Mouse (Mus musculus) hindbrain, postnatal 0 days (tissue): Measurements from ENCODE around the gene Olfr332. TPM values are rescaled to one million over a fixed set of nuclear protein-coding genes. Genes with fewer than 3 reads are reported as not detected.

Source experiments
- ATAC-seq: fragments of 200-750 bp; cut with Nextera tagmentation; 2 replicates; pipeline ENCODE4 v1.8.0; 2017; ENCODE audit warnings: mild to moderate bottlenecking, moderate TSS enrichment, moderate library complexity
- DNase-seq: peaks from one replicate; pipeline ENCODE4 v3.0.0-alpha.2; 2015; ENCODE audit warnings: low spot score
- H3K27ac ChIP-seq: fragments of 300-500 bp; sonication (generic); 2 replicates; pipeline ENCODE4 v1.5.1; 2014; ENCODE audit warnings: mild to moderate bottlenecking
- H3K27me3 ChIP-seq: fragments of 300-500 bp; sonication (generic); 2 replicates; pipeline ENCODE4 v1.6.1; 2014; ENCODE audit warnings: low read length, mixed read lengths; ENCODE audit not compliant: insufficient read depth
- H3K36me3 ChIP-seq: fragments of 300-500 bp; sonication (generic); 2 replicates; pipeline ENCODE4 v1.6.1; 2014; ENCODE audit warnings: low read length, mixed read lengths; ENCODE audit not compliant: insufficient read depth
- H3K4me1 ChIP-seq: fragments of 300-500 bp; sonication (generic); 2 replicates; pipeline ENCODE4 v1.6.1; 2014; ENCODE audit warnings: antibody characterized with exemption, low read length, mixed read lengths; ENCODE audit not compliant: insufficient read depth
- H3K4me2 ChIP-seq: fragments of 300-500 bp; sonication (generic); 2 replicates; pipeline ENCODE4 v1.6.1; 2014; ENCODE audit warnings: low read depth, mild to moderate bottlenecking, low read length, moderate library complexity, mixed read lengths
- H3K4me3 ChIP-seq: fragments of 300-500 bp; sonication (generic); 2 replicates; pipeline ENCODE4 v1.5.1; 2014; ENCODE audit warnings: low read length
- H3K9ac ChIP-seq: fragments of 300-500 bp; sonication (generic); replicated peaks from 2 replicates; pipeline ENCODE4 v1.6.1; 2014; ENCODE audit warnings: mild to moderate bottlenecking, low read length, moderate library complexity, mixed read lengths
- H3K9me3 ChIP-seq: fragments of 300-500 bp; sonication (generic); 2 replicates; pipeline ENCODE4 v1.6.1; 2016; ENCODE audit warnings: low read length, mixed read lengths
- CTCF ChIP-seq: IDR thresholded peaks from 2 replicates; pipeline ENCODE4 v1.5.1; 2016; ENCODE audit warnings: antibody characterized with exemption, control low read depth, low read depth
- WGBS: fragments of 180-500 bp; shearing (Covaris S2); extraction: QIAGEN DNeasy Blood & Tissue Kit; methylation state at CpG from one replicate; pipeline ENCODE4 v1.1.7; 2014; 5-methylcytosine and 5-hydroxymethylcytosine counted together
- polyA plus RNA-seq: library from polyadenylated mRNA; unstranded; fragments of >200 nt; fragmentation: Nextera tagmentation; extraction: Ambion mirVana; gene quantifications from 2 replicates; pipeline ENCODE4 v1.2.1, GENCODE M21; 2015
- total RNA-seq: library from RNA; depleted of rRNA; stranded (reverse); fragments of >200 nt; gene quantifications from 2 replicates; pipeline ENCODE4 v1.2.3, GENCODE M21; 2014; rRNA removed

Gene Olfr332
- total and polyA plus RNA-seq, 2 experiments from 2014 or later, result not detected

GRCm38 (mm10) chr11:58498761-58499160 lies 6.4 kb upstream of the Olfr332 start:
- Histone ChIP-seq H3K27ac (no peak overlapping the region), H3K9me3 (no peaks in the 10 kb centered on the region; the same call in 1 of the 2 replicates), H3K4me1 (no peaks in the 10 kb centered on the region), H3K9ac (no peak overlapping the region), H3K36me3 (no peaks in the 10 kb centered on the region), H3K27me3 (no peaks in the 10 kb centered on the region), H3K4me2 (no peak overlapping the region), H3K4me3 (no peak overlapping the region)
- DNase-seq, result no peak
- no peak for TF ChIP-seq CTCF
- WGBS, result 78% methylated on average over 9 of the region's 9 CpGs
- no peak for ATAC-seq

- H3K27me3 ChIP-seq, result no peaks in the 10 kb centered on the region
- DNase-seq (no peak), ATAC-seq (no peak)
- no peaks in the 10 kb centered on the region for H3K36me3 ChIP-seq
- H3K4me1 ChIP-seq, result no peaks in the 10 kb centered on the region
- no peak within 1 kb of the TSS for H3K27ac ChIP-seq
- no peak within 1 kb of the TSS for H3K9ac ChIP-seq
- no peak within 1 kb of the TSS for H3K4me2 ChIP-seq
- no peak within 1 kb of the TSS for H3K4me3 ChIP-seq
- H3K9me3 ChIP-seq, result no peaks in the 10 kb centered on the region
- no peak for TF ChIP-seq CTCF
Measured at GRCm38 (mm10) chr11:58462170-58462569, 30.2 kb downstream of the Olfr332 start, which contains the start of gene Olfr30. Gene Olfr30 (minus strand): TSS chr11:58462270.

GRCm38 (mm10) chr11:58453592-58453991 lies 38.8 kb downstream of the Olfr332 start:
- DNase-seq, result no peak
- H3K27ac ChIP-seq, result no peak overlapping the region
- no peak overlapping the region for H3K4me2 ChIP-seq
- H3K27me3 ChIP-seq, result no peaks in the 10 kb centered on the region
- no peak overlapping the region for H3K4me3 ChIP-seq
- no peak overlapping the region for H3K9ac ChIP-seq
- H3K9me3 ChIP-seq, result no peaks in the 10 kb centered on the region; the same call in 1 of the 2 replicates
- WGBS, result 71% methylated on average over 4 of the region's 4 CpGs
- no peak for TF ChIP-seq CTCF
- H3K36me3 ChIP-seq, result no peaks in the 10 kb centered on the region
- no peak for ATAC-seq
- no peaks in the 10 kb centered on the region for H3K4me1 ChIP-seq

- Histone ChIP-seq H3K4me3 (no peak within 1 kb of the TSS), H3K4me1 (no peaks in the 10 kb centered on the region), H3K27ac (no peak within 1 kb of the TSS), H3K27me3 (no peaks in the 10 kb centered on the region), H3K9me3 (no peaks in the 10 kb centered on the region; the same call in 1 of the 2 replicates), H3K36me3 (no peaks in the 10 kb centered on the region), H3K9ac (no peak within 1 kb of the TSS), H3K4me2 (no peak within 1 kb of the TSS)
- no peak for TF ChIP-seq CTCF
- ATAC-seq, result no peak
- no peak for DNase-seq
- WGBS, result 95% methylated on average over 9 of the region's 9 CpGs
Measured at GRCm38 (mm10) chr11:58452759-58453158, 39.6 kb downstream of the Olfr332 start, which contains the start of gene Lypd9. Gene Lypd9 (minus strand): TSS chr11:58452923.

Other genes starting within 250 kb of the Olfr332 start
- gene 4930438A08Rik, start 217.8 kb downstream of the Olfr332 start, total RNA-seq, result not detected in 2 replicates
- not detected in 2 replicates for gene 4930438A08Rik, start 217.8 kb downstream of the Olfr332 start, polyA plus RNA-seq
- 23.9 and 27.8 TPM in 2 replicates for gene Zfp692, start 185.5 kb downstream of the Olfr332 start, total RNA-seq
- gene Zfp692, start 185.5 kb downstream of the Olfr332 start, polyA plus RNA-seq, result 19.7 and 21.9 TPM in 2 replicates
- 36.3 and 42.9 TPM in 2 replicates for gene Zfp672, start 162.2 kb downstream of the Olfr332 start, total RNA-seq
- gene Zfp672, start 162.2 kb downstream of the Olfr332 start, polyA plus RNA-seq, result 43.8 TPM in 2 replicates
- gene Sh3bp5l, start 161.8 kb downstream of the Olfr332 start, total RNA-seq, result 51.8 and 55.4 TPM in 2 replicates
- gene Sh3bp5l, start 161.8 kb downstream of the Olfr332 start, polyA plus RNA-seq, result 39.7 and 40.3 TPM in 2 replicates
- not detected in 2 replicates for gene Lypd8, start 113.5 kb downstream of the Olfr332 start, total RNA-seq
- gene Lypd8, start 113.5 kb downstream of the Olfr332 start, polyA plus RNA-seq, result not detected in 2 replicates
- gene 1810065E05Rik, start 71.4 kb downstream of the Olfr332 start, total RNA-seq, result not detected in 2 replicates
- gene 1810065E05Rik, start 71.4 kb downstream of the Olfr332 start, polyA plus RNA-seq, result not detected in 2 replicates
- gene Gm12253, start 60.0 kb downstream of the Olfr332 start, total RNA-seq, result not detected in 2 replicates
- gene Gm12253, start 60.0 kb downstream of the Olfr332 start, polyA plus RNA-seq, result not detected in 2 replicates
- gene Lypd9, start 39.6 kb downstream of the Olfr332 start, total RNA-seq, result not detected in 2 replicates
- gene Lypd9, start 39.6 kb downstream of the Olfr332 start, polyA plus RNA-seq, result not detected in 2 replicates
- not detected in 2 replicates for gene Olfr30, start 30.3 kb downstream of the Olfr332 start, total RNA-seq
- not detected in 2 replicates for gene Olfr30, start 30.3 kb downstream of the Olfr332 start, polyA plus RNA-seq
- gene Olfr331, start 10.0 kb upstream of the Olfr332 start, total RNA-seq, result not detected in 2 replicates
- not detected in 2 replicates for gene Olfr331, start 10.0 kb upstream of the Olfr332 start, polyA plus RNA-seq
- not detected in 2 replicates for gene Olfr330, start 42.3 kb upstream of the Olfr332 start, total RNA-seq
- 0.15 TPM in 1 of 2 replicates, not detected in the other for gene Olfr330, start 42.3 kb upstream of the Olfr332 start, polyA plus RNA-seq
- gene Olfr329-ps, start 53.9 kb upstream of the Olfr332 start, total RNA-seq, result not detected in 2 replicates
- gene Olfr329-ps, start 53.9 kb upstream of the Olfr332 start, polyA plus RNA-seq, result 0.11 TPM in 1 of 2 replicates, not detected in the other
- gene Olfr328, start 63.1 kb upstream of the Olfr332 start, total RNA-seq, result not detected in 2 replicates
- not detected in 2 replicates for gene Olfr328, start 63.1 kb upstream of the Olfr332 start, polyA plus RNA-seq
- gene Olfr224, start 78.0 kb upstream of the Olfr332 start, total RNA-seq, result not detected in 2 replicates
- gene Olfr224, start 78.0 kb upstream of the Olfr332 start, polyA plus RNA-seq, result 0.08 TPM in 1 of 2 replicates, not detected in the other
- gene Olfr325, start 85.2 kb upstream of the Olfr332 start, total RNA-seq, result not detected in 2 replicates
- not detected in 2 replicates for gene Olfr325, start 85.2 kb upstream of the Olfr332 start, polyA plus RNA-seq
- 0.26 and 0.54 TPM in 2 replicates for gene Olfr324, start 102.6 kb upstream of the Olfr332 start, total RNA-seq
- gene Olfr324, start 102.6 kb upstream of the Olfr332 start, polyA plus RNA-seq, result 0.05 and 0.13 TPM in 2 replicates
- gene 2210407C18Rik, start 123.5 kb upstream of the Olfr332 start, total RNA-seq, result not detected in 2 replicates
- not detected in 2 replicates for gene 2210407C18Rik, start 123.5 kb upstream of the Olfr332 start, polyA plus RNA-seq
- not detected in 2 replicates for gene Olfr323, start 137.9 kb upstream of the Olfr332 start, total RNA-seq
- not detected in 2 replicates for gene Olfr323, start 137.9 kb upstream of the Olfr332 start, polyA plus RNA-seq
- gene Trim58, start 147.9 kb upstream of the Olfr332 start, total RNA-seq, result 0.10 TPM in 1 of 2 replicates, not detected in the other
- gene Trim58, start 147.9 kb upstream of the Olfr332 start, polyA plus RNA-seq, result 0.10 and 0.31 TPM in 2 replicates
- gene Olfr322, start 166.2 kb upstream of the Olfr332 start, total RNA-seq, result 0.07 and 0.16 TPM in 2 replicates
- gene Olfr322, start 166.2 kb upstream of the Olfr332 start, polyA plus RNA-seq, result not detected in 2 replicates
- not detected in 2 replicates for gene Olfr320, start 188.5 kb upstream of the Olfr332 start, total RNA-seq
- gene Olfr320, start 188.5 kb upstream of the Olfr332 start, polyA plus RNA-seq, result not detected in 2 replicates
- gene Olfr319, start 206.6 kb upstream of the Olfr332 start, total RNA-seq, result not detected in 2 replicates
- not detected in 2 replicates for gene Olfr319, start 206.6 kb upstream of the Olfr332 start, polyA plus RNA-seq
- gene Olfr318, start 231.5 kb upstream of the Olfr332 start, total RNA-seq, result not detected in 2 replicates
- gene Olfr318, start 231.5 kb upstream of the Olfr332 start, polyA plus RNA-seq, result not detected in 2 replicates
- 1.7 and 2.3 TPM in 2 replicates for gene Olfr317, start 246.7 kb upstream of the Olfr332 start, total RNA-seq
- gene Olfr317, start 246.7 kb upstream of the Olfr332 start, polyA plus RNA-seq, result 0.08 and 0.18 TPM in 2 replicates